Mouse (Mus musculus) lung, embryonic 16.5 days (tissue): Measurements from ENCODE around the gene Sumf1. TPM values are rescaled to one million over a fixed set of nuclear protein-coding genes. Genes with fewer than 3 reads are reported as not detected.

Experiments
- ATAC-seq: fragments of 200-750 bp; cut with Nextera tagmentation; 2 replicates; pipeline ENCODE4 v1.8.0; 2017; ENCODE audit warnings: low read depth, mild to moderate bottlenecking, moderate library complexity
- H3K27ac ChIP-seq: fragments of 300-500 bp; sonication (generic); 2 replicates; pipeline ENCODE4 v1.5.1; 2014; ENCODE audit warnings: mild to moderate bottlenecking, control low read depth, low read length
- H3K27me3 ChIP-seq: fragments of 300-500 bp; sonication (generic); 2 replicates; pipeline ENCODE4 v1.6.1; 2014; ENCODE audit warnings: low read depth, low read length, mixed read lengths; ENCODE audit not compliant: control insufficient read depth, insufficient read depth
- H3K36me3 ChIP-seq: fragments of 300-500 bp; sonication (generic); 2 replicates; pipeline ENCODE4 v1.6.1; 2014; ENCODE audit warnings: low read length; ENCODE audit not compliant: control insufficient read depth, insufficient read depth
- H3K4me1 ChIP-seq: fragments of 300-500 bp; sonication (generic); replicated peaks from 2 replicates; pipeline ENCODE4 v1.6.1; 2014; ENCODE audit warnings: low read length, mixed read lengths; ENCODE audit not compliant: control insufficient read depth, insufficient read depth
- H3K4me2 ChIP-seq: fragments of 300-500 bp; sonication (generic); 2 replicates; pipeline ENCODE4 v1.6.1; 2014; ENCODE audit warnings: low read depth, low read length, control low read depth
- H3K4me3 ChIP-seq: fragments of 300-500 bp; sonication (generic); 2 replicates; pipeline ENCODE4 v1.5.1; 2014; ENCODE audit warnings: mild to moderate bottlenecking, low read length, control low read depth
- H3K9ac ChIP-seq: fragments of 300-500 bp; sonication (generic); 2 replicates; pipeline ENCODE4 v1.6.1; 2014; ENCODE audit warnings: low read length, control low read depth
- H3K9me3 ChIP-seq: fragments of 300-500 bp; sonication (generic); 2 replicates; pipeline ENCODE4 v1.6.1; 2016; ENCODE audit warnings: low read length; ENCODE audit not compliant: control insufficient read depth
- WGBS: fragments of 180-500 bp; shearing (Covaris S2); extraction: QIAGEN DNeasy Blood & Tissue Kit; methylation state at CpG from one replicate; pipeline ENCODE4 v1.1.7; 2014; 5-methylcytosine and 5-hydroxymethylcytosine counted together
- polyA plus RNA-seq: library from polyadenylated mRNA; unstranded; fragments of >200 nt; fragmentation: Nextera tagmentation; extraction: Ambion mirVana; gene quantifications from 2 replicates; pipeline ENCODE4 v1.2.1, GENCODE M21; 2015

Sumf1 gene
- polyA plus RNA-seq, 1 experiment from 2014 or later, result 26.7 TPM

- Histone ChIP-seq H3K9ac (no peak overlapping the region), H3K9me3 (no peaks in the 10 kb centered on the region), H3K4me2 (no peak overlapping the region), H3K4me1 (no peaks in the 10 kb centered on the region), H3K27me3 (no peaks in the 10 kb centered on the region), H3K36me3 (no peaks in the 10 kb centered on the region; the same call in 1 of the 2 replicates), H3K4me3 (no peak overlapping the region), H3K27ac (no peak overlapping the region)
- no peak for ATAC-seq
- WGBS, result 85% methylated on average over 7 of the region's 7 CpGs
Measured at GRCm38 (mm10) chr6:108145941-108146588, 39.3 kb downstream of the Sumf1 start.

- H3K27ac ChIP-seq, result no peak overlapping the region
- no peaks in the 10 kb centered on the region for H3K27me3 ChIP-seq
- WGBS, result 63% methylated on average over 3 of the region's 3 CpGs
- no peak overlapping the region for H3K9ac ChIP-seq
- no peaks in the 10 kb centered on the region for H3K4me1 ChIP-seq
- H3K9me3 ChIP-seq, result no peaks in the 10 kb centered on the region
- ATAC-seq, result no peak
- H3K4me2 ChIP-seq, result no peak overlapping the region
- no peak overlapping the region for H3K4me3 ChIP-seq
- H3K36me3 ChIP-seq, result no peaks in the 10 kb centered on the region; the same call in 1 of the 2 replicates
Measured at GRCm38 (mm10) chr6:108145241-108145640, 40.1 kb downstream of the Sumf1 start.

GRCm38 (mm10) chr6:108142796-108143195 lies 42.6 kb downstream of the Sumf1 start:
- H3K27me3 ChIP-seq, result no peaks in the 10 kb centered on the region
- H3K4me1 ChIP-seq, result no peaks in the 10 kb centered on the region
- H3K36me3 ChIP-seq, result no peaks in the 10 kb centered on the region; the same call in 1 of the 2 replicates
- no peak overlapping the region for H3K27ac ChIP-seq
- no peak overlapping the region for H3K9ac ChIP-seq
- no peak for ATAC-seq
- 73% methylated on average over 4 of the region's 4 CpGs for WGBS
- no peaks in the 10 kb centered on the region for H3K9me3 ChIP-seq
- no peak overlapping the region for H3K4me2 ChIP-seq
- no peak overlapping the region for H3K4me3 ChIP-seq

- ATAC-seq, result no peak
- Histone ChIP-seq H3K27ac (no peak overlapping the region), H3K4me1 (no peaks in the 10 kb centered on the region), H3K4me3 (no peak overlapping the region), H3K9me3 (no peaks in the 10 kb centered on the region), H3K9ac (no peak overlapping the region), H3K4me2 (no peak overlapping the region), H3K36me3 (no peaks in the 10 kb centered on the region), H3K27me3 (no peaks in the 10 kb centered on the region)
- 51% methylated on average over 4 of the region's 4 CpGs for WGBS
Measured at GRCm38 (mm10) chr6:108140722-108141490, 44.5 kb downstream of the Sumf1 start.

GRCm38 (mm10) chr6:108137031-108137430 lies 48.4 kb downstream of the Sumf1 start:
- Histone ChIP-seq H3K4me1 (no peaks in the 10 kb centered on the region), H3K4me3 (no peak overlapping the region), H3K27ac (no peak overlapping the region), H3K36me3 (no peaks in the 10 kb centered on the region), H3K9ac (no peak overlapping the region), H3K4me2 (no peak overlapping the region), H3K9me3 (no peaks in the 10 kb centered on the region), H3K27me3 (no peaks in the 10 kb centered on the region)
- 76% methylated on average over 5 of the region's 5 CpGs for WGBS
- ATAC-seq, result no peak

- ATAC-seq, result no peak
- no peak overlapping the region for H3K27ac ChIP-seq
- H3K4me3 ChIP-seq, result no peak overlapping the region
- no peak overlapping the region for H3K9ac ChIP-seq
- H3K9me3 ChIP-seq, result no peaks in the 10 kb centered on the region
- no peak overlapping the region for H3K4me2 ChIP-seq
- no peaks in the 10 kb centered on the region for H3K36me3 ChIP-seq
- no peaks in the 10 kb centered on the region for H3K4me1 ChIP-seq
- H3K27me3 ChIP-seq, result no peaks in the 10 kb centered on the region
- WGBS, result 92% methylated on average over 1 of the region's 1 CpGs
Measured at GRCm38 (mm10) chr6:108136286-108136685, 49.1 kb downstream of the Sumf1 start.

- Histone ChIP-seq H3K4me1 (no peaks in the 10 kb centered on the region), H3K4me2 (no peak overlapping the region), H3K36me3 (no peaks in the 10 kb centered on the region), H3K27me3 (no peaks in the 10 kb centered on the region), H3K27ac (no peak overlapping the region), H3K9me3 (no peaks in the 10 kb centered on the region), H3K9ac (no peak overlapping the region), H3K4me3 (no peak overlapping the region)
- no peak for ATAC-seq
- 84% methylated on average over 5 of the region's 5 CpGs for WGBS
Measured at GRCm38 (mm10) chr6:108132268-108132935, 53.0 kb downstream of the Sumf1 start.

- no peaks in the 10 kb centered on the region for H3K4me1 ChIP-seq
- H3K9ac ChIP-seq, result no peak overlapping the region
- H3K36me3 ChIP-seq, result no peaks in the 10 kb centered on the region
- ATAC-seq, result no peak
- 71% methylated on average over 5 of the region's 5 CpGs for WGBS
- no peak overlapping the region for H3K27ac ChIP-seq
- H3K4me2 ChIP-seq, result no peak overlapping the region
- H3K9me3 ChIP-seq, result no peaks in the 10 kb centered on the region
- no peak overlapping the region for H3K4me3 ChIP-seq
- H3K27me3 ChIP-seq, result no peaks in the 10 kb centered on the region
Measured at GRCm38 (mm10) chr6:108130718-108131117, 54.7 kb downstream of the Sumf1 start.

- Histone ChIP-seq H3K4me2 (no peak overlapping the region), H3K27me3 (no peaks in the 10 kb centered on the region), H3K4me1 (no peaks in the 10 kb centered on the region), H3K9me3 (no peaks in the 10 kb centered on the region), H3K9ac (no peak overlapping the region), H3K36me3 (no peaks in the 10 kb centered on the region), H3K4me3 (no peak overlapping the region), H3K27ac (no peak overlapping the region)
- ATAC-seq, result no peak
- 84% methylated on average over 3 of the region's 3 CpGs for WGBS
Measured at GRCm38 (mm10) chr6:108126631-108127030, 58.8 kb downstream of the Sumf1 start.
